Mouse (Mus musculus) midbrain, embryonic 14.5 days (tissue): ENCODE data around the gene Zcchc14. TPM values are rescaled to one million over a fixed set of nuclear protein-coding genes. Genes with fewer than 3 reads are reported as not detected.
"Not testable (repeated sequence)": the region's sequence is repeated elsewhere in the genome, so short reads cannot be mapped to it uniquely, and the experiment has no call there.

Experiments
- ATAC-seq: fragments of 200-750 bp; cut with Nextera tagmentation; 2 replicates; pipeline ENCODE4 v1.8.0; 2017; ENCODE audit warnings: moderate number of reproducible peaks, moderate library complexity; ENCODE audit not compliant: low FRiP score, low TSS enrichment
- DNase-seq: peaks from one replicate; pipeline ENCODE4 v3.0.0-alpha.2; 2015
- H3K27ac ChIP-seq: fragments of 300-500 bp; sonication (generic); replicated peaks from 2 replicates; pipeline ENCODE4 v1.5.1; 2014; ENCODE audit warnings: mild to moderate bottlenecking, low read depth, low read length, moderate library complexity
- H3K27me3 ChIP-seq: fragments of 300-500 bp; sonication (generic); 2 replicates; pipeline ENCODE4 v1.6.1; 2014; ENCODE audit warnings: low read length, control low read depth, mixed read lengths; ENCODE audit not compliant: control insufficient read depth, insufficient read depth
- H3K36me3 ChIP-seq: fragments of 300-500 bp; sonication (generic); 2 replicates; pipeline ENCODE4 v1.6.1; 2014; ENCODE audit warnings: low read length, control low read depth; ENCODE audit not compliant: control insufficient read depth, insufficient read depth
- H3K4me1 ChIP-seq: fragments of 300-500 bp; sonication (generic); 2 replicates; pipeline ENCODE4 v1.6.1; 2014; ENCODE audit warnings: mild to moderate bottlenecking, antibody characterized with exemption, low read length, control low read depth; ENCODE audit not compliant: control insufficient read depth, insufficient read depth
- H3K4me2 ChIP-seq: fragments of 300-500 bp; sonication (generic); 2 replicates; pipeline ENCODE4 v1.6.1; 2014; ENCODE audit warnings: mild to moderate bottlenecking, low read length, moderate library complexity
- H3K4me3 ChIP-seq: fragments of 300-500 bp; sonication (generic); replicated peaks from 2 replicates; pipeline ENCODE4 v1.5.1; 2014; ENCODE audit warnings: low read depth, low read length
- H3K9ac ChIP-seq: fragments of 300-500 bp; sonication (generic); replicated peaks from 2 replicates; pipeline ENCODE4 v1.6.1; 2014; ENCODE audit warnings: mild to moderate bottlenecking, low read length, moderate library complexity
- H3K9me3 ChIP-seq: fragments of 300-500 bp; sonication (generic); 2 replicates; pipeline ENCODE4 v1.6.1; 2016; ENCODE audit warnings: low read length, control low read depth, mixed read lengths; ENCODE audit not compliant: control insufficient read depth
- WGBS: fragments of 180-500 bp; shearing (Covaris S2); extraction: QIAGEN DNeasy Blood & Tissue Kit; methylation state at CpG from one replicate; pipeline ENCODE4 v1.1.7; 2014; 5-methylcytosine and 5-hydroxymethylcytosine counted together
- polyA plus RNA-seq: library from polyadenylated mRNA; unstranded; fragments of >200 nt; fragmentation: Nextera tagmentation; extraction: Ambion mirVana; gene quantifications from 2 replicates; pipeline ENCODE4 v1.2.1, GENCODE M21; 2014

The Zcchc14 gene
- polyA plus RNA-seq, 1 experiment from 2014 or later, result 43.4 TPM

DNA sequence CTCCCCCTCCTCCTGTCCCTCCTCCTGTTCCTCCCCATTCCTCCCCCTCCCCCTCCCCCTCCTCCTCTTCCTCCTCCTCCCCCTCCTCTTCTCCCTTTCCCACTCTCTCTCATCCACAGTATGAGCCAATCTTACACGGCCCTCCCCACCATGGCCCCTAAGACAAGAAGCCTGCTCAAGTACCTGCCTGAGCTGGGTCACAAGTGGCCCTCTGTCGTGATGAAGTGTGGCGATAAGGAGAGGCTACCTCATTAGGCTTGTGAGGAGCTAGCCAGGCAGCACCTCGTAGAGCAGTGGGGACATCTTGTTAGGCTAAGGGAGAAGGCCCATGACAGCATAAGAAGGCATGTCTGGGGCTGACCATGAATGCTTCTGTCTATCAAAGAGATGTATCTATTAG lies 20.5 kb upstream of the Zcchc14 start:
- ATAC-seq, result no peak
- Histone ChIP-seq H3K4me1 (peaks cover 8% of the 10 kb centered on the region; the same call in 1 of the 2 replicates), H3K9ac (no peak overlapping the region), H3K4me2 (no peak overlapping the region), H3K36me3 (no peaks in the 10 kb centered on the region), H3K27ac (no peak overlapping the region), H3K4me3 (no peak overlapping the region), H3K27me3 (no peaks in the 10 kb centered on the region), H3K9me3 (no peaks in the 10 kb centered on the region)
- 68% methylated on average over 4 of the region's 4 CpGs for WGBS
- no peak for DNase-seq

DNA sequence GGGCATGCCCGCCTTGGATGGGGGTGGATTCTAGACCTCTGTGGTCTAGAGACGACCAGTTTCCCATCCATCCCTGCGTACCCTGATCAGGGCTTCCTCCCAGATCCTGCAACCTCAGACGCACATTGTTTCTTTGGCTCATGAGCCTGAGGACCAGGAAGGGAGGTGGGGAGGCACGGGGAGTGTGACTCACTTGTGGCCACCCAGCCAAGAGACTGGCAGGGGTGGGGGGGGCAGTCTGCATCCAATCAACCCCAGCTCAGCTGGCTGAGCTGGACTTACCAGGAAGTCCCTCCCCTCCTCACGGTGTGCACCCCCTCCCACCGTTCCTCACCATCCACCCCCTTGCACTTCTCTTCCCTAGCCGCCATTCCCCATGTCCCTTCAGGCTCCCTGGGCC lies 16.5 kb upstream of the Zcchc14 start:
- ATAC-seq, result no peak

DNA sequence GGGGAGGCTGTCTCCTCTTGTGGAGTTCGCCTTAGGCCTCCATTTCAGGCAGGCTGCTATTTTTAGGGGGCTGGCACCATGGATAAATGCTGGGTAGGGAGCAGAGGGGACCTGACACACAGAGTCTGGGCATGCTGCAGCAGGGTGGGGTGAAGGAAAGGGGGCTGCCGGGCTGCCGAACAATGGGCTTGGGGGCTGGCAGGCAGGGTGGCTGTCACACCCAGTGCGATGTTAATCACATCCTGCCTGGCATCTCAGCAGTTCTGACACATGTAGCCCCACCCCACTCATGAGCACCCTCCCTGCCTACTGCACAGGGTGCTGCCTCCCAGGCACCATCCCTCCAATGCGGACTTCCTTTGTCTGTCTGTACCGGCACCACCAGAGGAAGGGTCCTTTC lies 15.9 kb upstream of the Zcchc14 start:
- no peak for ATAC-seq
- H3K4me2 ChIP-seq, result no peak overlapping the region

More for the DNA sequence above, 16.5 kb upstream of the Zcchc14 start:
- peak; percentile 19 for DNase-seq
- Histone ChIP-seq H3K9me3 (no peaks in the 10 kb centered on the region), H3K36me3 (no peaks in the 10 kb centered on the region), H3K27ac (no peak overlapping the region; the same call in 1 of the 2 replicates), H3K4me2 (no peak overlapping the region), H3K4me1 (peaks cover 15% of the 10 kb centered on the region; the same call in 1 of the 2 replicates), H3K27me3 (no peaks in the 10 kb centered on the region), H3K4me3 (no peak overlapping the region), H3K9ac (no peak overlapping the region; the same call in 1 of the 2 replicates)
- WGBS, result 20% methylated on average over 8 of the region's 8 CpGs

DNA sequence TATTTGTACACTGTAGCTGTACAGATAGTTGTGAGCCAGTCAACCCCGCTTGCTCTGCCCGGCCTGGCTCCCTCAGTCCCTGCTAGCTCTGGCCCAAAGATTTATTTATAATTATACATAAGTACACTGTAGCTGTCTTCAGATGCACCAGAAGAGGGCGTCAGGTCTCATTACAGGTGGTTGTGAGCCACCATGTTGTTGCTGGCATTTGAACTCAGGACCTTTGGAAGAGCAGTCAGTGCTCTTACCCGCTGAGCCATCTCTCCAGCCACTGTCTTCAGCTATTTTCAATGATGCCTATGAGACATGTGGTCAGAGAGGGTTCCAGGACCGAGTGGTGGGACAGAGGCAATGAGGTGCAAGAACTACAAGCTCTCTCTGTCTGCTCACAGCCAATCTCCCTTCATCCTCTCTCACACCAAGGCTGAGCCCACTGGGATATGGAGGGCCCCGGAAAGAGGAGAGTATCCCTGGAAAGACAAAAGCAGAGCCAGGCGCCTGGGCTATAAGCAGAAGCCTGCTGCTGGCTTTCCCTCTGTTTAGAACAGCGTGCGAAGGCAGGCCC lies 15.3 kb upstream of the Zcchc14 start:
- 69% methylated on average over 9 of the region's 9 CpGs for WGBS
- not testable (repeated sequence) for H3K9ac ChIP-seq

More for the DNA sequence above, 15.9 kb upstream of the Zcchc14 start:
- DNase-seq, result no peak
- H3K27ac ChIP-seq, result no peak overlapping the region; the same call in 1 of the 2 replicates
- no peaks in the 10 kb centered on the region for H3K36me3 ChIP-seq
- no peaks in the 10 kb centered on the region for H3K9me3 ChIP-seq
- 37% methylated on average over 6 of the region's 6 CpGs for WGBS
- H3K4me3 ChIP-seq, result no peak overlapping the region
- H3K9ac ChIP-seq, result no peak overlapping the region; the same call in 1 of the 2 replicates
- peaks cover 13% of the 10 kb centered on the region; the same call in 1 of the 2 replicates for H3K4me1 ChIP-seq
- H3K27me3 ChIP-seq, result no peaks in the 10 kb centered on the region

DNA sequence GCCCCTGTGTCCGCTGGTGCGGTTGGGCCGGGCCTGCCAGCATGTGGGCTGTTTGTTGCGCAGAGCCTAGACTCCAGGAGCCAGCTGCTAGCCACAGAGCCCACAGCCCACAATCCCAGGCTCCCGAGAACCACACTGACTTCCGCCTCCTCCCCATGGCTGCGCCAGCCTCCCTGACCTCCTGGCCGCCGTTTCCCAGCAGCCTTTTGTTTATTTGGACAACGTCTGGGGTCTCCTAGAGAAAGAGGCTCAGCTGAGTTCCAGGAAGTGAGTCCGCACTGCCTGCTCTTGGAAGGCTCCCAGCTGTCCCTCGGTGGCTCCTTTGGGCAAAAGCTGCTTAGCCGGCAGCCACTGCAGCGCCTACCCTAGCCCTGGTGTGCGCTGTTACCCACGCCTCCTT lies 12.6 kb upstream of the Zcchc14 start:
- Histone ChIP-seq H3K9ac (0 out of 2 replicates have a peak overlapping the region, but pooled peaks have one; percentile 23), H3K4me1 (peaks cover 12% of the 10 kb centered on the region; the same call in 1 of the 2 replicates), H3K4me2 (peak overlapping the region; percentile 32), H3K27me3 (no peaks in the 10 kb centered on the region), H3K36me3 (no peaks in the 10 kb centered on the region), H3K4me3 (no peak overlapping the region), H3K9me3 (no peaks in the 10 kb centered on the region), H3K27ac (peak overlapping the region; percentile 63; the same call in 1 of the 2 replicates)
- ATAC-seq (no peak), DNase-seq (peak; percentile 63)
- 4% methylated on average over 16 of the region's 16 CpGs for WGBS

More for the DNA sequence above, 15.3 kb upstream of the Zcchc14 start:
- not testable (repeated sequence) for H3K9me3 ChIP-seq, DNase-seq, H3K4me3 ChIP-seq, H3K27ac ChIP-seq, ATAC-seq, H3K36me3 ChIP-seq, H3K4me2 ChIP-seq, H3K27me3 ChIP-seq
- peaks cover 12% of the 10 kb centered on the region; the same call in 1 of the 2 replicates for H3K4me1 ChIP-seq

DNA sequence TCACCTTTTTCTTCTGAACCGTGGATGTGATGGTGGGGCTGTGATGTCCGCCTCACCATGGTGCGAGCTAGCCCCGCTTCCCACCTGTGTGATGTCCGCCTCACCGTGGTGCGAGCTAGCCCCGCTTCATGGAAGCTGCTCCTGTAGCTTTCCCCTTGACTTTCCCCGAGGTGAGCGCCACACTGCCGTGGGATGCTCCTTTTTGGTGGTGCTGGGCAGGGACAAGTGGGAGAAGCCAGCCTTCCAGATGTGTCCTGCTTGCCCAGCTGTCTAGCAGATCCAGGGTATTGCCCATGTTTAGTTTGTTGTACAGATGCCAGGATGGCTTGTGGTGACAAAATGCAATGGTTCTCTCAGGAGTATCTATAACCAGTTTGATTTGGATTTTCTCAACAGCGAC lies 10.4 kb upstream of the Zcchc14 start:
- Histone ChIP-seq H3K4me2 (no peak overlapping the region), H3K36me3 (no peaks in the 10 kb centered on the region), H3K27ac (no peak overlapping the region), H3K4me1 (0 out of 2 replicates have a peak, but pooled peaks cover 7% of the 10 kb centered on the region), H3K9me3 (no peaks in the 10 kb centered on the region), H3K4me3 (no peak overlapping the region), H3K9ac (no peak overlapping the region), H3K27me3 (no peaks in the 10 kb centered on the region)
- no peak for ATAC-seq
- 93% methylated on average over 12 of the region's 12 CpGs for WGBS
- DNase-seq, result no peak

DNA sequence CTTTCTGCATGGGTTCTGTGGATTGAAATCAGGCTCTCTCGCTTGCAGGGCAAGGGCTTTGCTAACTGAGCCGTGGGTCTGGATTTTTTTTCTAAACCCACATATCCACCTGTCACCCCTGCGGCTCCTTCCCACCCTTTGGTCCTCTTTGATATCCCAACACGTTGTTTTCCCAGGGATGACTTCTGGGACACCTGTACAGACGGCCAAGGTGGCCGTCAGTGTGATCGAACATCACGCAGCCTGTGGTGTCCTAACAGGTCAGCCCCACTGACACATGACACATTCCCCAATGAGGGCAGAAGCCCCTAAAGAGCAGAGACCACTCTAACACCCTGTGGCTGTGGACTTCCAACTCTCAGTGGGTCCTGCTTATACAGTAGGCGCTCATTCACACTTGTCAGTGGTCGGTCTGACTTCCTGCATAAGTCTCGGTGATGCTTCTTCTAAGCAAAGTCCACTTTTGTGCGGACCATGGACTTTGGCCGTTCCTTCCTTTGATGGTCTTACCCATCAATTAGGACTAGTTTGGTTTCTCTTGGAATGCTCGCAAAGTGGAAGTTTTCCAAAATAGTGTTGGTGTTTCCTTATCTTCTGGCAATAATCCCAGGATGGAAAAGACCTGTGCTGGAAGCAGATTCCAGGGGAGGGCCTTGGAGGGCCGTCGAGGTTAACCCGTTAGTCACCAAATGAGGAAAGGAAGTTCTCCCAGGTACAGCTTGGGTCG lies 9.1 kb upstream of the Zcchc14 start:
- Histone ChIP-seq H3K36me3 (no peaks in the 10 kb centered on the region), H3K4me1 (0 out of 2 replicates have a peak, but pooled peaks cover 7% of the 10 kb centered on the region), H3K4me2 (no peak overlapping the region), H3K9me3 (no peaks in the 10 kb centered on the region), H3K4me3 (no peak overlapping the region), H3K27ac (no peak overlapping the region), H3K27me3 (no peaks in the 10 kb centered on the region), H3K9ac (no peak overlapping the region)
- ATAC-seq (no peak), DNase-seq (no peak)
- WGBS, result 88% methylated on average over 18 of the region's 18 CpGs

DNA sequence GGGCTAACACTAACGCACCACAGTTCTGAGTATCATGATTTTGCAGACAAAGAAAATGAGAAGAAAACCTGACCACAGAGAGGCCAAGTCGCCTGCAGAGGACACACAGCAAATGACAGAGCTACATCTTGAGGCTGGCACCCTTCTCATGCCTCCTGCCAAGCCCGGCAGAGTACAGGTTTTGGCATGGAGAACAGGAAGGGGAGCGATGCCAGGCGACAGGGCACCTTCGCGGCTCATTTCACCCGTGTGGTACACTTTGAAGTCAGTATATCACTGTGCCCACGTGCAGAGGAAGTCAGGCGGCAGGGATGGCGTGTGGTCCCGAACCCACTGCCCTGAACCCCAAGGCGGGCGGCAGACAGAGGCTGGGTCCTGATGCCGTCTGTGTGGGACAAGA lies 7.9 kb upstream of the Zcchc14 start:
- Histone ChIP-seq H3K27ac (no peak overlapping the region), H3K36me3 (no peaks in the 10 kb centered on the region), H3K27me3 (no peaks in the 10 kb centered on the region), H3K4me1 (0 out of 2 replicates have a peak, but pooled peaks cover 6% of the 10 kb centered on the region), H3K9ac (no peak overlapping the region), H3K4me2 (no peak overlapping the region), H3K9me3 (no peaks in the 10 kb centered on the region), H3K4me3 (no peak overlapping the region)
- WGBS, result 80% methylated on average over 15 of the region's 15 CpGs
- ATAC-seq (no peak), DNase-seq (no peak)
